Mouse (Mus musculus): ENCODE results near the gene Dqx1.

- TF ChIP-seq CTCF (IDR thresholded peaks at IDR 0.05; ENCODE audit: control insufficient read depth, insufficient read depth, insufficient replicate concordance, low read depth, low read length) (no peak), POLR2A (IDR thresholded peaks at IDR 0.05; ENCODE audit: control insufficient read depth, low read depth, low read length) (peak; percentile 69)
These were observed 3.4 kb upstream of the Dqx1 start, which contains the start of gene Aup1 for GRCm38 (mm10) chr6:83054074-83054851.
